Mouse (Mus musculus): ENCODE data around the gene R3hdm2.

The R3hdm2 gene

GRCm38 (mm10) chr10:127519041-127519701 lies 139.0 kb downstream of the R3hdm2 start:
- DNase-seq (ENCODE audit: low spot score) = no peak

DNA sequence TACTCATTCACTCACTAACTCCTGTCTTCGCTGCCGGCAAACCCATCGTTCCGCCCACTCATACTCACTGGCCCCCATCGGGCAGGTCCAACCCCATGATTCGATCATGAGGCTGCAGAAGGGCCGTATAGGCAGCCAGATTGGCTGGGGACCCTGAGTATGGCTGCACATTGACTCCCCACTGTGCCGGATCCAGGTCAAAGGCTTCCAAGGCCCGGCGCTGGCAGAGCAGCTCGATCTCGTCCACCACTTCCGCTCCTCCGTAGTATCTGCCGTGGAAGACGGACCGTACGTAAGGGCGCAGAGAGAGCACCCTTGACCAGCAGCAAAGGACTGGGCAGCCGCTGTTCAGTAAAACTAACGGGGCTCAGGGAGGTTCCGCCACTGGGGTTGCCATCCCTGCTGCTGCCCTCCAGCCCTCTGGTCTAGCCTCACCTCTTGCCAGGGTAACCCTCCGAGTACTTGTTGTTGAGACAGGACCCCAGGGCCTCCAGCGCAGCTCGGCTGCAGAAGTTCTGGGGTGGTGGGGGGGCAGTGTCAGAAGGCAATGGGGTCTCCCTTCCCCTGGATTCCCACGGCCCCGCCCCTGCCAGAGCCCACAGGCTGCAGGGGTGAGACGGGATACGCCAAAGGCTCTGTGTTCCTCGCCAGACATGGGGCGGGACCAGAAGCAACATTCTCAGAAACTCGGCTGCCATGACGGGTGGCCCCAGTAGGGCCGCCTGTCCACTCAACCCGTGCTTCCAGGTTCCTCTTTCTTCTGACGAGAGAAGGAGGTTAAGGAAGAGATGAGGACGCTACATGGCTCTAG lies 140.0 kb downstream of the R3hdm2 start:
- DNase-seq (ENCODE audit: low spot score) = no peak

GRCm38 (mm10) chr10:127520714-127521357 lies 140.7 kb downstream of the R3hdm2 start:
- no peak for DNase-seq (ENCODE audit: low spot score)

DNA sequence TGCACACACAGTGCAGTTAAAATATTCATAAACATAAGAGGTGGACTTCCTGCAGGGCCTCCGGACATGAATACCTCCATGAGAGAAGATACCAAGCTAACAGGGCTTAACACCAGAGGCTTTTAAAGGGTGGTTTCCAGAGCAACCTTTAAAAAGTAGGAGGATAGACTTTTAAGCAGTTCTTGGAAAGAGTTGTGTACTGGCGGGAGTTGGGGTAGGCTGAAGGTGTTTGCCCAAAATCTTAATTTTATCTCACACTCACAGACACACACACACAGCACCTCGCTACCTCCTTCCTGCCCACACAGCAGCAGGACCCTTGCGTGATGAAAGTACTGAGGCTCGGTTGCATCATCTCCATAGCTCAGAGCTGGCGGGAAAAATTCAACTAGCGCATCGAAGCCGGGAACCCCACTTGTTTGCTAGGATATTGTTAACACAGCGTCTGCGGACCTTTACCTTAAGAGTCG lies 141.5 kb downstream of the R3hdm2 start:
- no peak for DNase-seq (ENCODE audit: low spot score)

DNA sequence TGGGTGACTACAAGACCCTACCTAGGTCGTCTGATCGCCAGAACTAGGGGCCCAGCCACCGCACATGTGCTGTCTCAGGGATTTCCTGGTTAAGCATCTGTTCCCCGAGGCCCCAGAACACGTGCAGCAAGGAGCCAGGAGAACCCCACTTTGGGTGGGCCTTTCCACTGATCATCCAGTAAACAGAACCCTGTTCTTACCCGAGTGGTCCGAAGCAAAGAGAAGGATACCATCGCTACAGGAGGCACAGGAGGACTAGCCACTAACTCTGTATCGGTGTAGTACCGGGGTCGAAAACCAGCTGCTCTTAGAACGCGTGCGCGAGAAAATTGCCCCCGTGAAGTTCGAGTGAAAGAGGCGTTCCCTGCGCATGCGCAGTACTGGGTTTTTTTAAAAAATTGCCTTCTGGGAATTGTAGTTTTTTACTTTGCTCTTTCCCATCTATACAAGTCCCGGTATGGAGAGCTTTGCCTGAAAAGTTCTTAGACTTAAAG lies 142.0 kb downstream of the R3hdm2 start, which contains the start of gene Shmt2:
Gene Shmt2 (minus strand): TSS at position 357 of the 494 bp plus-strand sequence.
- DNase-seq (ENCODE audit: low spot score) = no peak

DNA sequence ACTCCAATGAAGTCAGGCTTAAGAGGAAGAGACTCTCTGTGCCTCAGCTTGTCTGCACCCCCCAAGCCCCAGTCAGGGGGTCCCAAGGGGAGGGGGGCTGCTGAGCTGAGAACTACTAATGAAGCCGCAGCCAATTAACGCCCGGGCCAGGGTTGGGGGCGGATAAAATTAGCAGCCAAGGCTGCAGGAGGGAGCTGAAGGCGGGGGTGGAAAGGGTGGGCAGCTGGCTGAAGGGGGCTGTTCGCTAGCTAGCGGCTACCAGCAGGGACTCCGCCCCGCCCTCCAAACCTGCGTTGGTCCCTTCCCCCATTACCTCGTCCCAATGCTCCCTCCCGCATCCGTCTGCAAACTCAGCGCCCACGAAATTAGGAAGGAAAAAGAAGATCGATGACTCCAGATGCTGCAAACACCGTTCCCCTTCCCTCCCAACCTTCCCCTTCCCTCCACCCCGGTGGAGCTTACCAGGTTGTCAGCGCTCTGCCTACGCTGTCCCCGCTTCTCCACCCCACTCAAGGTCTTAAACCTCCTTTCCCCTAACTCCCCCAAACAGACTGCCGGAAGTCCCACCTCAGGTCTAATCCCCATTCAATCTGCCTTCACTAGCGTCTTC lies 144.6 kb downstream of the R3hdm2 start:
- DNase-seq (ENCODE audit: low spot score) = no peak

GRCm38 (mm10) chr10:127526048-127526447 lies 145.9 kb downstream of the R3hdm2 start:
- DNase-seq (ENCODE audit: low spot score) = no peak

GRCm38 (mm10) chr10:127526681-127527080 lies 146.6 kb downstream of the R3hdm2 start:
- DNase-seq (ENCODE audit: low spot score) = no peak

DNA sequence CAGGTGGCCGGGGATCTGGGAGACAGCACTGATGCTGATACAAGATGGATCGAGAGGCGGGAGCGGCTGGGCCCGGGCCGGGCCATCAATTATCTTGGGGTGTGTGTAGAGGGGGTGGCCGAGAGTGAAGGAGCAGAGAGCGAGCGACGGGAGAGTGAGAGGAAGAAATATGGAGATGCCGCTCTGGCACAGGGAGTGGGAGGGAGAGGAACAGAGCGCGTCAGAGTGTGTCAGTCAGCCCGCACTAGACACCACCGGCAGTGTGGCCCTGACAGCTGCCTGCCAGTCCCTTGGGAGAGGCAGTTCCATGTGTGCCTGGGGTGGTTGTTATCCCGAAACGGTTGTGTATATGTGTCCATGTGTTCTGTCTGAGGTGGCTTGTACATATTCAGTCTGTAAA lies 147.4 kb downstream of the R3hdm2 start:
- DNase-seq (ENCODE audit: low spot score) = no peak

GRCm38 (mm10) chr10:127530945-127531344 lies 150.8 kb downstream of the R3hdm2 start:
- no peak for DNase-seq (ENCODE audit: low spot score)

- no peak for DNase-seq (ENCODE audit: low spot score)
These were observed 151.4 kb downstream of the R3hdm2 start for GRCm38 (mm10) chr10:127531548-127531947.

DNA sequence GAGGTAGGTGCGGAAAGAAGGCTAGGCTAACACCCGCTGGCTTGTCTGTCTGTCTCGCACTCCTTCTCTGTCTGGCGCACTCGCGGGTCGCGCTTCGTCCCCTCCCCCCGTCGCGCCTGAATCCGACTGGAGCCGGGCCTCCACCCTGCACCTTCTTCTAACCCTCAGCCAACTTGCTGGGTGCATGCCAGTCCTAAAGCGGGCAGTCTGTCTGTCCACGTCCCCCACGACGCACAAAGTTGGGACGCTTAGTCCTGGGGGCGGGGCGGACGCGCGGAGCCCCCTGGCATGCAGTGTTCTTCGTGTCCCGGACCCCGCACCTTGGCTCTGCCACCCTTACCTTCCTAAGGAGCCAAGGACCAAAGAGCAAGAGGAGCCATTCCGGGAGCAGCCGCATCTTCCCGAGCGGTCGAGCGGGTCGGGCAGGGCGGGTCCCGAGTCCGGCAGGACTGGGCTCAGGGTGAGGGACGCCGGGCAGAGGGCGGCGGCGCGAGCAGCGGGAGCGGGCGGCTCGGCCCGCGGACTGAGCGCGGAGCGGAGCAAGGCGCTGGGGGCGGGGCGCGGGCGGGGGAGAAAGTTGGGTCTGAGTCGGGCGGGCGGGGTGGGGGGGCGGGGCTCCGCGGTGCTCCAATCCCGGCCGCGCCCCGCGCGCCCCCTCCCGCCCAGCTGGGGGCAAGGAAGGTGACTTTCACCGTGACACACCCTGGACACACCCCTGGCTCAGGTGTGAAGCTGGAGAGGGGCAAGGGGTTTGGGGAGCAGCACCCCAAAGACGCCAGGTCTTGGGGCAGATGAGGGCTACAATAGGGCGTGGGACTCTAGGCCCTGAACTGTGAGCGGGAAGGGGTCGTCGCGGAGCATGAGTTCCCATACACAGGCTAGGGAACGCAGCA lies 154.2 kb downstream of the R3hdm2 start, which contains the start of gene Nxph4:
Gene Nxph4 (minus strand): TSS at position 524 of the 893 bp plus-strand sequence.
- DNase-seq (ENCODE audit: low spot score) = no peak

- no peak for DNase-seq (ENCODE audit: low spot score)
These were observed 154.8 kb downstream of the R3hdm2 start for GRCm38 (mm10) chr10:127534929-127535384.

- DNase-seq (ENCODE audit: low spot score) = no peak
These were observed 156.6 kb downstream of the R3hdm2 start for GRCm38 (mm10) chr10:127536586-127537314.

DNA sequence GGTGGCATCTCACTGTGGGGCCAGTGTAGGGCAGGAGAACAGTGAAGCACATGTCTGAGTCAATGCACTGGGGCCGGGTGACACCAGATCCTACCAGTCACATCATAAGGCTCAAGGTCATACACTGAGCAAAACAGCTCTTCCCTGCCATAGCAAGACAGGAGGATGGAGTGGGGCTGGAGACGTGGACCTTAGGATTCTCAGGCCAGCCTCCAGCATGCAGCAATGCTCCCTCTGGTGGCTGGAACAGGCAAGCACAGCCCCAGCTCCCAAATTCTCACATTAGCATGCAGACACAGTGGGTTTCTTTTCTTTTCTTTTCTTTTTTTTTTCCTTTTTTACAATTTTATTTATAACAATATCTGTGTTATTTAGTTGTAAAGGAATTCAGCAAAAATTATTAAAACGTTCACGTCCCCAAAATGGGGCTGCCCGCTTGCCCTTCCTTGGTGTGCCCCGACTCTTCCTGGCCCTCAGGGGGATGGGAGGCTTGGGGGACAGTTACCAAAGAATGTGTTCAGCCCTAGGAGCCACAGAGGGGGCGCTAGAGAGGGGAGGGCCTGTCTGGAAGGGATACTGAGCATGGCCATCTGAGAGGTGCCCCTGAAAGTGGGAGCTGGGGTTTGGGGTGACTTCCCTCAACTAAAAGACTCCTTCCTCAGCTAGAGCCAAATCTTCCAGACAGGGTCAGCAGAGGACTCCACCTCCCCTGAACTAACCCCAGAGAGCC lies 157.9 kb downstream of the R3hdm2 start:
- DNase-seq (ENCODE audit: low spot score) = no peak

- DNase-seq (ENCODE audit: low spot score) = no peak
These were observed 161.4 kb downstream of the R3hdm2 start for GRCm38 (mm10) chr10:127541510-127541909.

DNA sequence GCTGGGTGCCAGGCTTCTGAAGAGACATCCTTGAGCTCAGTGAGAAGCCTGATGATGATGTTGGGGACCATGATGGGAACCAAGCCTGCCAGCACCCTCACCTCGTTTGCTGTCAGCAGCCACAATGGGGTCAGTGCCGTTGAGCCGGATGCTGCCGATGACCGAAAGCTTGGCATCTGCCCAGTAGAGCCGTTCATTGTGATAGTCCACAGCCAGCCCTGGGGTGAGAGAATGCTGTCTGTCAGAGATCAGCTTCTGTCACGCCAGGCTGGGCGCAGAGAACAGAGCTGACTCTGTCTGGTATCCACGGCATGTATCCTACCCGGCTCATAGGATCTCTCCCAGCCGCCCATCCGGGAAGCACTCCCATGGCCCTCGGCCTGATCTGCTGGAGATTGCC lies 162.0 kb downstream of the R3hdm2 start:
- DNase-seq (ENCODE audit: low spot score) = no peak

- DNase-seq (ENCODE audit: low spot score) = no peak
These were observed 162.6 kb downstream of the R3hdm2 start for GRCm38 (mm10) chr10:127542720-127543119.

DNA sequence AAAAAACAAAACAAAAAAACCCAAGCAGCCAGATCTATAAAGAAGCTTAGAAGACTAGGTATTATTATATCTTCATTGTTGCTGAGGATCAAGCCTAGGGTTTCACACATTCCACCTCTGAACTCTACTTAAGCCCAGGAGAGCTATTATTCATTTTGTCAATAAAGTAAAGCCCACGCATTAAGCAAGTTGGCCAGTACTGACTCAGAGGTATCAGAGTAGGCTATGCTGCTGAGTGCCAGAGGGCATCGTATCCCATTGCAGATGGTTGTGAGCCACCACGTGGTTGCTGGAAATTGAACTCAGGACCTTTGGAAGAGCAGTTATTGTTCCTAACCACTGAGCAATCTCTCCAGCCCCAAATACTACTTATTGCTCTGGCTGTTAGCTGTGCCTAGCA lies 163.8 kb downstream of the R3hdm2 start:
- no peak for DNase-seq (ENCODE audit: low spot score)

DNA sequence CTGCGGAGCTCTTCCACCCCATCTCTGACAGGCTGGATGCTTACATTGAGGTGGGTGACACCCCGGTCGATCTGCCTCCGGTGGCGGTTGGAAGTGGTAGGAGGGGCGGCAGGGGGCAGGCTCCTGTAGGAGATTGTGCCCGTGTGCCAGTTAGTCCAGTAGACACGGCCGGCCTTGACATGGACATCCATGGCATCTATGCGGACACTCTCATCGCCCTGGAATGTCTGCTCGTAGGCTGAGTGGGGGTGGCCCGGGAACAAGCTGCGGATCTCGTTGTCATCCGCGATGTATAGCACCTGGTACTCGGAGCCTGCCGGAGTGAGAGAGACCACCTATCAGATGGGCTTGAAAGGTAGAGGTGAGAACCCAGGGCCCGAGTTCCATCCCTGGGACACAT lies 164.2 kb downstream of the R3hdm2 start:
- no peak for DNase-seq (ENCODE audit: low spot score)

All from urinary bladder, postnatal 10 days (tissue).